ENCODE assay signal across 16 mouse cellular contexts in the genomic region with DNA sequence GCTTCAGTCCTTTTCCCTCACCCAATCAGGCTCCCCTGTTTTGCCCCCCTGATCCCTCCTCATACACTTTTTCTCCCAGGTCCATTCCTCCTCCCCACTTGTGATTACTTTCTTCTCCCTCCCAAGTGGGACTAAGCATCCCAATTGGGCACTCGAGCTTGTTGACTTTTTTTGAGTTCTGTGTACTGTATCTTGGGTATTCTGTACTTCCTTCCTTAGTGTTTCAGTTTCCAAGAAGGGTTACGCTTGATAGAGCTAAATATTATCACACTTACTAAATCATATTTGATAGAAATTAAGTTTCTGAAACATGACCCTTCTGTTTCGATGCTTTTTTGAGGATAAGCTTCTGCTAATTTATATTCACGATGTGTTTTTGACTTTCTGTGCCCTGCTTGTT.
"Had no signal": no experiment of that assay in that cellular context is flagged by ENCODE, and none has a peak within 500 bp of the region (broad histone marks: within the 10 kb centered on the region; RNA-seq: fewer than 3 reads in every experiment).

No protein-coding gene starts in this region.

- H3K9ac ChIP-seq: neural tube, embryonic 13.5 days; neural tube, embryonic 15.5 days; stomach, embryonic 15.5 days had no signal

- DNase-seq: retina, postnatal 1 day; right cerebral cortex, adult 18-20 months; right cerebral cortex, postnatal 14 days; right cerebral cortex, postnatal 25 days; right cerebral cortex, postnatal 4 days; spleen, adult 18-20 months; thymus, adult 18-20 months; thymus, adult 2 months; thymus, postnatal 14 days; thymus, postnatal 25 days; thymus, postnatal 36 days; thymus, postnatal 4 days had no signal

- H3K4me3 ChIP-seq: neural tube, embryonic 13.5 days; neural tube, embryonic 15.5 days; stomach, embryonic 15.5 days had no signal

- H3K4me1 ChIP-seq: neural tube, embryonic 13.5 days; neural tube, embryonic 15.5 days; stomach, embryonic 15.5 days had no signal

- H3K27ac ChIP-seq: neural tube, embryonic 13.5 days; neural tube, embryonic 15.5 days; stomach, embryonic 15.5 days; stomach, postnatal 0 days had no signal

- H3K27me3 ChIP-seq: neural tube, embryonic 13.5 days; neural tube, embryonic 15.5 days; stomach, embryonic 15.5 days had no signal

- H3K9me3 ChIP-seq: neural tube, embryonic 13.5 days; neural tube, embryonic 15.5 days; stomach, embryonic 15.5 days had no signal

- H3K36me3 ChIP-seq: neural tube, embryonic 13.5 days; neural tube, embryonic 15.5 days; stomach, embryonic 15.5 days had no signal

- H3K4me2 ChIP-seq: neural tube, embryonic 13.5 days; neural tube, embryonic 15.5 days; stomach, embryonic 15.5 days had no signal
